Mouse (Mus musculus) 3T3-L1 (cell line): ENCODE results near the gene Capzb.

ENCODE experiments used
- DNase-seq: peaks from one replicate; pipeline ENCODE4 v3.0.0-alpha.2; 2015; ENCODE audit warnings: low read depth, low spot score

Capzb gene

DNA sequence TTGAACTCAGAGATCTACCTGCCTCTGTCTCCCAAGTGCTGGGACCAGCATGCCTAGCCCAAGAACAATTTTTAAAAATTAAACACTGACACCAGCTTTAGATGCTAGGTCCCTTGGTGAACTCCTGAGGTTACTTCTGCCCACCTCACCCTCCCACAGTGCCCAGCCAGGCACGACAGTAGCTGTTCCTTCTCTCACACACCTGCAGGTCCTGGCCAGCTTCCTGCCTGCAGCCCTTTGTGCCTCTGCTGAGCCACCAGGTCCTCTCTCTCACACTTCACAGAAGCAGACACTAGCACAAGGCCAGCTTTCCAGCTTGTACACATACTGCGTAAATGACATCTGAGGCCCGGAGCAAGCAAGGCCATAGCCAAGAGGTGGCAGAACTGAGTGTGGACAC is 112.8 kb downstream of the Capzb start:
- no peak for DNase-seq

DNA sequence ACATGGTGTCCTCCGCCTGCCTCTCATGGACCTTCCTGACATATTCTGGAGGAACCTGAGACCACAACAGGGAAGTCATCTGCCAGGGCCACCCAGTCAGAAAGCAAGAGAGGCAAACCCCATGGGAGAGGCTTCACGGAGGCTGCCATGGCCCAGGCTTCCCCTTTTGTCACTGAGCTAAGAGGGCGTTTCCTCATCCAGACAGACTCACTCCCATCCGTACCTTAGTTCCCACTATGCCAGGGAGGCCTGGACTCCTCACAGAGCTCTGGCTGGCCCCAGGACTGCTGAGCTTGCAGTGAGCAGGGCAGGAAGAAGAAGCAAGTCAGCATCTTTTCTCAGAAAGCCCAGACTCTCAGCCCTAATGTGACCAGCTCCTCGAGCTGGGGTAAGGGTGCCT is 115.2 kb downstream of the Capzb start:
- no peak for DNase-seq

DNA sequence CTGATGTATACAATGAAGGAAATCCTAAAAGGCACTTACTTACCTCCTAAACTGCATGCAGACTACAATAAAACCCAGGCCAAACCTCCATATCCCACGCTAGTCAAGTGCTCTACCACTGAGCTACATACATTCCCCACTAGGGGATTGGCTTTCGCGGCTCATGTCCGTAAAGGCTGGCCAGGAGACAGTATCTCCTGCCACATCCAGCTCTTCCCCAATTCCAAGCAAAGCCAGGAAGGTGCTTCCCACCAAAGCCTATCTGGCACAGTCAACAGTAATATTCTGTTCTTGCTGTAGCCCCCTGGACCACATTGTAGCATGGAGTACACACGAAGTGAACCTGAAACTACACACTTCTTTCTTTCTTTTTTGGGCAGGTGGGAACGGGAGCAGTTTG is 117.0 kb downstream of the Capzb start:
- peak; percentile 51 for DNase-seq

DNA sequence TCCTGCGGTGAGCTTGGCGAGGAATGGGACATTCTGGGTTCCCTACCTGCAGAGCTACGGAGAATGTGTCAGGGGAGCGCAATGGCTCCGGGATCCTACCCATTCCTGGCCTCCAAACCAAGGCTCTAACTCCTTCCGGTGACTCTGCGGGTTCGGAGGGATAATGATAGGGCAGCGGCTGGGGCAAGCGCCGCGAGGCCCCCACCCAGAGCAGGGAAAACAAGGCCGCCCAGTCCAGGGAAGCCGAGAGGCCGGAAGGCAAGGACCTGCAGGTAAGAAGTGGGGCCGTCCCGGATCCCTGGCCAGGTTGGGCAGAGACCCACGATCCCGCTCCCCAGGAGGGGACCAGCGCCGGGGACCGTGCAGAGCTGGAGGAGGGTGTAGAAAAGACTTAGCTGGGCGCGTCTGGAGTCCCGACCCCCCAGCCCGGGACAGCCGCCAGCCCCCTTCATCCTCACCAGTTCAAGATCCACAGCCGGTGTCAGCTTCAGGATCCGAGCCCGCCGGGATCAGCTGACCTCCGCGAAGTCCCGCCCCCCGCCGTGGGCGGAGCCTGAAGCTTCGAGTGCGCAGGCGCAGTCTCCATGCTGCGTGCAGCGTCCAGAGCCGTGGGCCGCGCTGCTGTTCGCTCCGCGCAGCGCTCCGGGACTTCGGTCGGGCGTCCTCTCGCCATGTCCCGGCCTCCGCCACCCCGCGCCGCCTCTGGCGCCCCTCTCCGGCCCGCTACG is 117.6 kb downstream of the Capzb start, which contains the start of the genes Pqlc2 and Akr7a5:
TSS of gene Pqlc2 (minus strand) at position 538 of the 728 bp plus-strand sequence.
TSS of gene Akr7a5 (plus strand) at position 574 of the 728 bp plus-strand sequence.
- DNase-seq = peak; percentile 87

DNA sequence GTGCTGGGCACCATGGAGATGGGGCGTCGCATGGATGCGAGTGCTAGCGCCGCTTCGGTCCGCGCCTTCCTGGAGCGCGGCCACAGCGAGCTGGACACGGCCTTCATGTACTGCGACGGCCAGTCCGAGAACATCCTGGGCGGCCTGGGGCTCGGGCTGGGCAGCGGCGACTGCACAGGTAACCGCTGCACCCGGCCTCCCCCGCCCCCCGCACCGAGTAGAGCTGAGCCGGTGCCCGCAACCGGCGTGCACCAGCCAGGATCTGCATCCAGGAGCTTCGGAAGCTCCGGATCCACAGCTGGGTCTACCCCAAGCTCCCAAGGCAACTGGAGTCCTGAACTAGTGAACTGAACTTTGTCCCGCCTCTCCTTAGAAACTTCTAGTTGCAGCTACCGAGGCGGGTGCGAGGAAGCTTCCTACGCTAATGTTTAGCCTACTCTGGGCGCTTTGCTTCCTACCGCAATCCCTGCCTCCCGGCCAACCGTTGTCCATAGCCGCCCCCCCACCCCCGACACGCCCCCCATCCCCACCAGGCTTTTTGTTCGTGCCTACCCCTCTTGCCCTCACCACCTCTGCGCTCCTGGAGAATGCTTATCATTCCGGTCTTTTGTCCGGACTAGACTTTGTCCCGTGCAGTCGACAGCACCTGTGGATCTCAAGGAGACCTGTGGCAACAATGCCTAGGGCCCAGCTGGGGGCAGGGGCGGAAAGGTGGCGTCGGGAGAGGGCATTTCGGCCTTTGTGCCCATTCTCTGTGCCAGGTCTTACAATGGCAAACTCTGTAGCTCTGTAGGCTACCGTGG is 118.4 kb downstream of the Capzb start:
- DNase-seq = no peak

DNA sequence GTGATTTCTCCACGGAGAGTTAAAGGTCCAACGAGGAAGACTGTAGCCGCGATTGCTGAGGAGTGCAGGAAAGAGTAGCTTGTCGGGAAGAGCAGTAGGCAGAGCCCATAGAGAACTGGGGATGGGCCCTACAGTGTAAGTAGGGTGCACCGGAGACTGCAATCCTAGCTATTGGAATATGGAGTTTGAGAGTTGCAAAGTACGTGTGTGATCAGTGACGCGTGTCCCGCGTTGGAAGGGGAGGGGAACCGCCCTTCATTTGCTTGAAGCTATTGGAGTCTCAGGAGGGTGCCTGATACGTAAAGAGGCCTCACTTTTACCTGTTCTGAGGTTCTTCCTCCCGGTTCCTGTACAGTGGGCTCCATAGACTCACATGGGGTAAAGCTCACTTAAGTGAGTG is 119.0 kb downstream of the Capzb start:
- no peak for DNase-seq

DNA sequence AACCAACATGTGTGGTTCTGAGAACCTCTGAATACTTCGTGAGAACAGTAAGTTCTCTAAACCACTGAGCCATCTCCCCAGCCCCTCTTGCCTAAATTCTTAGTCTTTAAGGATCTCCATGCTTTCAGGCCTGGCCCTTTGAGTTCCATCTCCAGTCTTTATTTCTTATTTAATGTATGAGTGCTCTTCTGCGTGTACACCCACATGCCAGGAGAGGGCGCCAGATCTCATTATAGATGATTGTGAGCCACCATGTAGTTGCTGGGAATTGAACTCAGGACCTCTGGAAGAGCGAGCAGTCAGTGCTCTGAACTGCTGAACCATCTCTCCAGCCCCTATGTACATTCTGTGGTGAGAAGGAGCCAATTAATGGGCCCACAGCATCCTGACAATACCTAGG is 119.9 kb downstream of the Capzb start:
- DNase-seq = peak; percentile 65

DNA sequence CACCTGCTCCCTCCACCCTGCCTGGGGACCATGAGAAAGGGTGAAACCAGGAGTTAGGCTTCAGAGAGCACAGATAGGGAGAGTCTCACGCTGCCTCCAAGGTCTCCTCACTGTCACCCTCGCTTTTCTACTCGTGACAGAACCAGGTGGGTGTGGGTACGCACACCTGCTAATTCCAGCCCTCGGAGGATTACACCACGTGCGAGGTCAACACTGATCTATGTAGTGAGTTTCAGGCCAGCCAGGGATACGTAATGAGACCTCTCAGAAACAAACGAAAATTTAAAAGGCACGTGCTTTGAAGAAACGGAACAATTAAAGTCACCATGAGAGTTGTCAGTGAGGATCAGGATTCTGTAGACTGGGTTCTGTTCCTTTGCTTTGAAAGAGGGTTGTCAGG is 125.8 kb downstream of the Capzb start:
- no peak for DNase-seq

DNA sequence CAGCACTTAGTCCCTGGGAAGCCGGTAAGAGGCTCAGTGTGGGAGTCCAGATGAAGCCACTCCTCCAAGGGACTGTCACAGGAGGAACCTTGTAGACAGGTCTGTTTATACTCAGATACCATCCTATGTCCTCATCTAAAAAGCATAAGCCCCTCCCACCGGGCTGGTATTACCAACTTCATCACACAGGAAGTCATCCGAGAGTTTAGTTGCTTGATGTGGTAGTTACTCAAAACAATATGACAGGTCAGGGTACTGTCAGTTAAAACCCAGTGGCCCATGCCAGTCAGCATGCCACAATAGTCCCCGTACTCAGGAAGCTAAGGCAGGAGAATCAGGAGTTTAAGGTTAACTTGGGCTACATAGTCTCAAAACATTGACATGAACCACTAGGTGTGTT is 127.0 kb downstream of the Capzb start:
- no peak for DNase-seq

DNA sequence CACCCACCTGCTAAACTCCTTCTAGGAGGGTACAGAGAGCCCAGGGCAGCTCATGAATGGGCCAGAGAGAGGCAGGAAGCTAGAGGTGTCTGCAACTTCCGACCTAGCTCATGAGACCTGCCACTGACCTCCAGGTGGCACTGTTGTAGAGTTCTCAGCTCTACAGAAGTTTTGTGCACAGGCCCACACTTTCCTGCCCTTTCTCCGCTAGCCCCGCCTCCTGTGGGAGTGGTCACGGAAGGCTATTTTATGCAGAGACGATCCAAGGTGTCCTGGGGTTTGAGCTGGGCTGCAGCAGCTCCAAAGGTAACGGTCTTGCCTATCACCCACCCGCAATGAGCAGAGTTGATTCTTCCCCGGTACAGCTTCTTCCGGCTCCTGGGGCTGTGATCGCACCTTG is 137.9 kb downstream of the Capzb start:
- DNase-seq = peak; percentile 83

DNA sequence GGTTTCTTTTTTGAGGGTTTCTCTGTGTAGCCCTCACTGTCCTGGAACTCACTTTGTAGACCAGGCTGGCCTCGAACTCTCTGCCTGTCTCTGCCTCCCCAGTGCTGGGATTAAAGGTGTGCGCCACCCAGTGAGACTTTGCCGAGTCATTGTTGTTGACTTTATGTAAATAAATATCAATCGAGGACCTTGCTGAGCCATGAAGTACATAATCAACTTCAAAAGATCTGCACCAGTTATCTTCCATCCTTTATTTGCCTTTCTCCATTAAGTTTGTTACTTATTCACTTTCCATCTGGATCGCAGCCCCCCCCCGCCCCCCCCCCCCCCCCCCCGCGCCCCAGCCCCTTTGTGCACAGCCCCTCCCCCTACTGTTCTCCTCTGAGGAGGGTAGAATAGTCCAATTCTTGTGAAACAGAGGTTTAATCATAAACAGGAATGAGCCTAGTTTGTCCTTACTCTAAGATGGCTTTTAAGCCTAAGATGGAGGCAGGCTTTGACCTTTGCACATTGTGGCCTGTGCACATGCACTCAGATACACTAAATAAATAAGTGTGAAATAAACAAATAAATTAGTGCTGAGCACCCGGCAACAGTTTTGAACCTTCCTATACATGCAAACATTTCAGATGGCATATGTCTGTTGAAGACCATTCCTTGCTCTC is 142.1 kb downstream of the Capzb start:
- no peak for DNase-seq

DNA sequence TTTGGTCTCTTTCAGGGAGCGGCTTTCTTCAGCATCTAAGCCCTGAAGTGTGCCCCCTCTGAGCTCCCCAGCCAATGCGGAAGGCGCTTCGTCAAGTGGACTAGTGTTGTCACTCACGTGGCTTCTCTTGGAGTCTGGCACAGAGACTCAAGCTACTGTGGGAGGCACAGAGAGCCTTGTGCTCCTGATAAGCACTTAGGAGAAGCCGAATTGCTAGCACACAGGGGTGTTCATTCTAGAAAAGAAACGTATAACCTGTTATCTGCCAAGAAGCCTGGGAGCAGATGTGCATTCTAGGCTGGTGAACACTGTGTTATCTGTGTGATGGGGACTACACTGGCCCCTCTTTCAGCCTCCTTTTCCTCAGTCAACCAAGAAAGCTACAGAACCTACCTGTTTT is 142.8 kb downstream of the Capzb start:
- no peak for DNase-seq

DNA sequence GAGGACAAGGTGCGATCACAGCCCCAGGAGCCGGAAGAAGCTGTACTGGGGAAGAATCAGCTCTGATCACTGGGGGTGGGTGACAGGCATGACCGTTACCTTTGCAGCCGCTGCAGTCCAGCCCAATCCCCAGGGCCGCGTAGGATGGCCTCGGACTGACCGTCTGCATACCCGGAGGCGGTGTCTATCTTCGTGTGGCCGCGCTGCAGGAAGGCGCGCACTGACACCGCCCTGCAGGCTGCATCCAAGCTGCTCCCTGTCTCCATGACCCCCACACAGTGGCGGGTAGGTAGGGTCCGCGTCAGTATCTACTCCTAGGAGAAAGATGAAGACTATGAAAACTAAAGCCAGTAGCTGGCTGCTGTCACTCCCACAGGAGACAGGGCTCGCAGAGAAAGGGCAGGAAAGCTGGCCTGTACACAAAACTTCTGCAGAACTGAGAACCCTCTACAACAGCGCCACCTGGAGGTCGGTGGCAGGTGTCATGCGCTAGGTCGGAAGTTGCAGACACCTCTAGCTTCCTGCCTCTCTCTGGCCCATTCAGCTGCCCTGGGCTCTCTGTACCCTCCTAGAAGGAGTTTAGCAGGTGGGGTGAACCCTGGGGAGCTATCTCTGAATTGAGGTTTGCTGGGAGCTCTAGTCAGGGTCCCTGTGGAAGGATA is 144.3 kb downstream of the Capzb start:
- DNase-seq = peak; percentile 82

DNA sequence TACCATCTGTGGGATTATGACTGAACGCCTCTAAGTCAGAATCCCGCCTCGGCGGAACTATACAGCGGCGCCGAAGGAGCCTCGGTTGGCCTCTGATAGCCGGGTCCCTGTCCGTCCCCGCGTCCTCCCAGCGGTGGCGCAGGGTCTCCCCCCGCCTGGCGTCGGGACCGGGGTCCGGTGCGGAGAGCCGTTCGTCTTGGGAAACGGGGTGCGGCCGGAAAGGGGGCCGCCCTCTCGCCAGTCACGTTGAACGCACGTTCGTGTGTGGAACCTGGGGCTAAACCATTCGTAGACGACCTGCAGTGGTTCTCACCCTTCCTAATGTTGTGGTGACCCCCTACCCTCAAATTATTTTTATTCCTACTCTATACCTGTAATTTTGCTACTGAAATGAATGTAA is 145.4 kb downstream of the Capzb start:
- DNase-seq = no peak

DNA sequence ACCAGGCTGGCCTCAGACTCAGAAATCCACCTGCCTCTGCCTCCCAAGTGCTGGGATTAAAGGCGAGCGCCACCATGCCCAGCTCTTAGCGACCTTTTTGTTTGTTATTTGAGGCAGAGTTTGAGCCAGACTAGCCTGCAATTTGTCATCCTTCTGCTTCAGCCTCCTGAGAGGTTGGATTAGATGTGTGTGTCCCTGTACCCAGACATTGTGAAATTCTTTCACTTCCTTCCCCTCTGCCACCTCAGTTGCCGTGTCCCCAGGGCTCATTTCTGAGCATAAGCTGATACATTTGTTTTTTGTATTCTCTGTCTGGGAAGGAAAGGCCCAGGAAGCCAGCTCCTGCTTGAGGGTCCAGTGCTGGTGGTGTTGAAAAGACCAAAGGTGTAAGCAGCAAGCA is 148.1 kb downstream of the Capzb start:
- DNase-seq = no peak
